Mouse (Mus musculus) CH12.LX (cell line): ENCODE data around the gene Olfr1000. TPM values are rescaled to one million over a fixed set of nuclear protein-coding genes. Genes with fewer than 3 reads are reported as not detected.

Experiments used
- DNase-seq: peaks from one replicate; pipeline ENCODE4 v3.0.0-alpha.2; 2013; ENCODE audit errors: extremely low read depth
- H3K27ac ChIP-seq: 2 replicates; pipeline ENCODE4 v1.5.1; 2012; ENCODE audit warnings: low read depth, mild to moderate bottlenecking, control low read depth, moderate library complexity; ENCODE audit not compliant: insufficient read depth
- H3K27me3 ChIP-seq: replicated peaks from 2 replicates; pipeline ENCODE3; 2012; ENCODE audit warnings: inconsistent platforms
- H3K36me3 ChIP-seq, 2 experiments: replicated peaks in 1 of 2; 2 replicates each; pipeline versions ENCODE3 to v1.6.1; 2012; ENCODE audit warnings: inconsistent platforms in 1 of 2, low read length in 1 of 2, mild to moderate bottlenecking in 1 of 2, mixed read lengths in 1 of 2, moderate library complexity in 1 of 2; ENCODE audit not compliant: control insufficient read depth in 1 of 2, insufficient read depth in 1 of 2
- H3K4me1 ChIP-seq, 2 experiments: 2 replicates each; pipeline ENCODE4 v1.6.1; 2012; ENCODE audit warnings: inconsistent platforms in 1 of 2, moderate library complexity in 1 of 2; ENCODE audit not compliant: insufficient read depth in 2 of 2, control insufficient read depth in 1 of 2
- H3K4me2 ChIP-seq: 2 replicates; pipeline ENCODE4 v1.6.1; 2012; ENCODE audit warnings: low read depth, mild to moderate bottlenecking, control low read depth; ENCODE audit not compliant: poor library complexity, insufficient read depth, severe bottlenecking
- H3K4me3 ChIP-seq, 3 experiments: fragments of 150-350 bp in 1 of 3; sonication (generic) in 1 of 3; replicated peaks in 1 of 3; 2 replicates each; pipeline versions ENCODE3 to v1.5.1; 2011 to 2012; ENCODE audit warnings: low read depth in 2 of 3, low read length in 2 of 3, mild to moderate bottlenecking in 2 of 3, moderate library complexity in 2 of 3, control low read depth in 1 of 3, improper control_type of control experiment in 1 of 3, inconsistent platforms in 1 of 3, mixed read lengths in 1 of 3; ENCODE audit not compliant: poor library complexity in 1 of 3
- H3K79me2 ChIP-seq: replicated peaks from 2 replicates; pipeline ENCODE4 v1.6.1; 2012; ENCODE audit warnings: mild to moderate bottlenecking, moderate library complexity; ENCODE audit not compliant: control insufficient read depth, poor library complexity, insufficient read depth, severe bottlenecking; ENCODE audit errors: extremely low read depth
- H3K9ac ChIP-seq: 2 replicates; pipeline ENCODE4 v1.6.1; 2012; ENCODE audit warnings: low read depth, mild to moderate bottlenecking, control low read depth, moderate library complexity; ENCODE audit not compliant: insufficient read depth
- H3K9me3 ChIP-seq: replicated peaks from 2 replicates; pipeline ENCODE3; 2012; ENCODE audit warnings: low read length, inconsistent platforms, mixed read lengths
- BHLHE40 ChIP-seq: IDR thresholded peaks from 2 replicates; pipeline ENCODE4 v1.6.1; 2011; ENCODE audit warnings: mild to moderate bottlenecking, low read depth, low read length, improper control_type of control experiment
- CHD1 ChIP-seq: IDR thresholded peaks from 2 replicates; pipeline ENCODE4 v1.6.1; 2012; ENCODE audit warnings: low read depth, low read length, improper control_type of control experiment, inconsistent platforms
- GABPA ChIP-seq: IDR thresholded peaks from 2 replicates; pipeline ENCODE4 v1.6.1; 2012; ENCODE audit warnings: low read depth, low read length, improper control_type of control experiment, inconsistent platforms; ENCODE audit not compliant: insufficient replicate concordance
- JUN ChIP-seq: IDR thresholded peaks from 2 replicates; pipeline ENCODE4 v1.6.1; 2011; ENCODE audit warnings: low read depth, mild to moderate bottlenecking, low read length, improper control_type of control experiment, moderate library complexity; ENCODE audit not compliant: insufficient read depth
- JUND ChIP-seq: conservative IDR thresholded peaks from 2 replicates; pipeline ENCODE4 v1.6.1; 2011; ENCODE audit warnings: low read depth, low read length, improper control_type of control experiment
- MAX ChIP-seq: IDR thresholded peaks from 2 replicates; pipeline ENCODE4 v1.6.1; 2011; ENCODE audit warnings: low read length, improper control_type of control experiment
- MAZ ChIP-seq: IDR thresholded peaks from 2 replicates; pipeline ENCODE4 v1.6.1; 2012; ENCODE audit warnings: low read depth, mild to moderate bottlenecking, inconsistent platforms, low read length, improper control_type of control experiment, moderate library complexity
- MXI1 ChIP-seq: IDR thresholded peaks from 2 replicates; pipeline ENCODE4 v1.6.1; 2011; ENCODE audit warnings: mild to moderate bottlenecking, low read depth, low read length, improper control_type of control experiment
- USF1 ChIP-seq: IDR thresholded peaks from 2 replicates; pipeline ENCODE4 v1.6.1; 2014; ENCODE audit warnings: low read depth, mild to moderate bottlenecking, inconsistent platforms, low read length, improper control_type of control experiment
- USF2 ChIP-seq: conservative IDR thresholded peaks from 2 replicates; pipeline ENCODE4 v1.6.1; 2011; ENCODE audit warnings: low read depth, low read length, improper control_type of control experiment
- ZKSCAN1 ChIP-seq: IDR thresholded peaks from 2 replicates; pipeline ENCODE4 v1.6.1; 2012; ENCODE audit warnings: low read depth, inconsistent platforms, low read length, improper control_type of control experiment, borderline replicate concordance
- ZMIZ1 ChIP-seq: IDR thresholded peaks from 2 replicates; pipeline ENCODE4 v1.6.1; 2012; ENCODE audit warnings: low read depth, mild to moderate bottlenecking, inconsistent platforms, low read length, improper control_type of control experiment
- dilution Hi-C: fragments of 300-500 bp; cut with MboI; formaldehyde crosslinking; loops from 2 replicates; pipeline ENCODE4 v1.14.3; 2020; ENCODE audit warnings: low sequenced_read_pairs; ENCODE audit not compliant: extremely low pct_unique_long_range_greater_than_20kb, extremely low pct_ligation_motif_present
- in situ Hi-C: fragments of 300-500 bp; cut with MboI; formaldehyde crosslinking; loops from 3 replicates; pipeline ENCODE4 v1.14.3; 2019; ENCODE audit warnings: low sequenced_read_pairs, low pct_ligation_motif_present, low pct_unique_long_range_greater_than_20kb, mixed read lengths
- polyA plus RNA-seq: library from polyadenylated mRNA; unstranded; fragments of >175 nt; gene quantifications from 2 replicates; pipeline ENCODE4 v1.2.1, GENCODE M21; 2012; ENCODE audit warnings: low read depth; ENCODE audit not compliant: insufficient read length
- total RNA-seq, 2 experiments: library from RNA; depleted of rRNA; stranded (reverse); fragments of 300-350 nt in 1 of 2; fragments of >200 nt in 1 of 2; gene quantifications; 2 replicates each; pipeline ENCODE4 v1.2.3; 2012 to 2014

The Olfr1000 gene
- total and polyA plus RNA-seq, 3 experiments, result not detected

GRCm38 (mm10) chr2:85560226-85560625 lies 51.5 kb downstream of the Olfr1000 start:
- Histone ChIP-seq H3K4me2 (no peak overlapping the region), H3K9me3 (no peaks in the 10 kb centered on the region), H3K79me2 (no peaks in the 10 kb centered on the region), H3K36me3 (no peaks in the 10 kb centered on the region), H3K4me1 (no peaks in the 10 kb centered on the region), H3K27ac (no peak overlapping the region)
- dilution Hi-C loops, result no loop called here
- DNase-seq, result no peak
- TF ChIP-seq CHD1 (no peak), MAX (no peak), MXI1 (no peak), MAZ (no peak), ZMIZ1 (no peak), JUND (no peak), GABPA (no peak), BHLHE40 (no peak), USF1 (no peak; the same call in 1 of the 2 replicates), USF2 (no peak), JUN (no peak), ZKSCAN1 (no peak)
- TF ChIP-seq, all 38 proteins: peak for 0
- H3K9ac ChIP-seq, result no peak overlapping the region
- no peak overlapping the region for H3K4me3 ChIP-seq
- in situ Hi-C loops, result loop anchor here (10.0 to 25.0 kb wide), 2 partner anchors 273 to 435 kb away; no protein-coding TSS in a partner anchor
- H3K27me3 ChIP-seq, result no peaks in the 10 kb centered on the region

Other genes starting within 250 kb of the Olfr1000 start
Only the 20 nearest of the 21 such genes appear.
- not detected in 2 replicates for gene Olfr992, start 202.4 kb downstream of the Olfr1000 start, total RNA-seq (2012; rRNA removed)
- not detected in 2 replicates for gene Olfr992, start 202.4 kb downstream of the Olfr1000 start, total RNA-seq (2014; rRNA removed)
- gene Olfr992, start 202.4 kb downstream of the Olfr1000 start, polyA plus RNA-seq, result not detected in 2 replicates
- gene Olfr993, start 197.0 kb downstream of the Olfr1000 start, total RNA-seq (2012; rRNA removed), result not detected in 2 replicates
- gene Olfr993, start 197.0 kb downstream of the Olfr1000 start, total RNA-seq (2014; rRNA removed), result not detected in 2 replicates
- gene Olfr993, start 197.0 kb downstream of the Olfr1000 start, polyA plus RNA-seq, result not detected in 2 replicates
- not detected in 2 replicates for gene Olfr994, start 175.5 kb downstream of the Olfr1000 start, total RNA-seq (2012; rRNA removed)
- gene Olfr994, start 175.5 kb downstream of the Olfr1000 start, total RNA-seq (2014; rRNA removed), result not detected in 2 replicates
- not detected in 2 replicates for gene Olfr994, start 175.5 kb downstream of the Olfr1000 start, polyA plus RNA-seq
- gene Olfr995, start 168.3 kb downstream of the Olfr1000 start, total RNA-seq (2012; rRNA removed), result not detected in 2 replicates
- gene Olfr995, start 168.3 kb downstream of the Olfr1000 start, total RNA-seq (2014; rRNA removed), result not detected in 2 replicates
- gene Olfr995, start 168.3 kb downstream of the Olfr1000 start, polyA plus RNA-seq, result not detected in 2 replicates
- gene 4833423E24Rik, start 92.9 kb downstream of the Olfr1000 start, total RNA-seq (2012; rRNA removed), result not detected in 2 replicates
- not detected in 2 replicates for gene 4833423E24Rik, start 92.9 kb downstream of the Olfr1000 start, total RNA-seq (2014; rRNA removed)
- gene 4833423E24Rik, start 92.9 kb downstream of the Olfr1000 start, polyA plus RNA-seq, result not detected in 2 replicates
- not detected in 2 replicates for gene Olfr996, start 32.7 kb downstream of the Olfr1000 start, total RNA-seq (2012; rRNA removed)
- not detected in 2 replicates for gene Olfr996, start 32.7 kb downstream of the Olfr1000 start, total RNA-seq (2014; rRNA removed)
- not detected in 2 replicates for gene Olfr996, start 32.7 kb downstream of the Olfr1000 start, polyA plus RNA-seq
- not detected in 2 replicates for gene Olfr998, start 23.0 kb downstream of the Olfr1000 start, total RNA-seq (2012; rRNA removed)
- gene Olfr998, start 23.0 kb downstream of the Olfr1000 start, total RNA-seq (2014; rRNA removed), result not detected in 2 replicates
- gene Olfr998, start 23.0 kb downstream of the Olfr1000 start, polyA plus RNA-seq, result not detected in 2 replicates
- gene Olfr1002, start 38.8 kb upstream of the Olfr1000 start, total RNA-seq (2012; rRNA removed), result not detected in 2 replicates
- not detected in 2 replicates for gene Olfr1002, start 38.8 kb upstream of the Olfr1000 start, total RNA-seq (2014; rRNA removed)
- not detected in 2 replicates for gene Olfr1002, start 38.8 kb upstream of the Olfr1000 start, polyA plus RNA-seq
- not detected in 2 replicates for gene Olfr154, start 52.6 kb upstream of the Olfr1000 start, total RNA-seq (2012; rRNA removed)
- gene Olfr154, start 52.6 kb upstream of the Olfr1000 start, total RNA-seq (2014; rRNA removed), result not detected in 2 replicates
- not detected in 2 replicates for gene Olfr154, start 52.6 kb upstream of the Olfr1000 start, polyA plus RNA-seq
- not detected in 2 replicates for gene Olfr1006, start 66.9 kb upstream of the Olfr1000 start, total RNA-seq (2012; rRNA removed)
- gene Olfr1006, start 66.9 kb upstream of the Olfr1000 start, total RNA-seq (2014; rRNA removed), result not detected in 2 replicates
- not detected in 2 replicates for gene Olfr1006, start 66.9 kb upstream of the Olfr1000 start, polyA plus RNA-seq
- gene Olfr1008, start 77.5 kb upstream of the Olfr1000 start, total RNA-seq (2012; rRNA removed), result not detected in 2 replicates
- not detected in 2 replicates for gene Olfr1008, start 77.5 kb upstream of the Olfr1000 start, total RNA-seq (2014; rRNA removed)
- gene Olfr1008, start 77.5 kb upstream of the Olfr1000 start, polyA plus RNA-seq, result not detected in 2 replicates
- gene Olfr1009, start 103.5 kb upstream of the Olfr1000 start, total RNA-seq (2012; rRNA removed), result not detected in 2 replicates
- not detected in 2 replicates for gene Olfr1009, start 103.5 kb upstream of the Olfr1000 start, total RNA-seq (2014; rRNA removed)
- gene Olfr1009, start 103.5 kb upstream of the Olfr1000 start, polyA plus RNA-seq, result not detected in 2 replicates
- gene Olfr1012, start 150.9 kb upstream of the Olfr1000 start, total RNA-seq (2012; rRNA removed), result not detected in 2 replicates
- not detected in 2 replicates for gene Olfr1012, start 150.9 kb upstream of the Olfr1000 start, total RNA-seq (2014; rRNA removed)
- not detected in 2 replicates for gene Olfr1012, start 150.9 kb upstream of the Olfr1000 start, polyA plus RNA-seq
- not detected in 2 replicates for gene Olfr1013, start 155.2 kb upstream of the Olfr1000 start, total RNA-seq (2012; rRNA removed)
- gene Olfr1013, start 155.2 kb upstream of the Olfr1000 start, total RNA-seq (2014; rRNA removed), result not detected in 2 replicates
- not detected in 2 replicates for gene Olfr1013, start 155.2 kb upstream of the Olfr1000 start, polyA plus RNA-seq
- gene Olfr1014, start 160.8 kb upstream of the Olfr1000 start, total RNA-seq (2012; rRNA removed), result not detected in 2 replicates
- not detected in 2 replicates for gene Olfr1014, start 160.8 kb upstream of the Olfr1000 start, total RNA-seq (2014; rRNA removed)
- gene Olfr1014, start 160.8 kb upstream of the Olfr1000 start, polyA plus RNA-seq, result not detected in 2 replicates
- gene Olfr1015, start 170.1 kb upstream of the Olfr1000 start, total RNA-seq (2012; rRNA removed), result not detected in 2 replicates
- not detected in 2 replicates for gene Olfr1015, start 170.1 kb upstream of the Olfr1000 start, total RNA-seq (2014; rRNA removed)
- not detected in 2 replicates for gene Olfr1015, start 170.1 kb upstream of the Olfr1000 start, polyA plus RNA-seq
- gene Olfr1016, start 190.6 kb upstream of the Olfr1000 start, total RNA-seq (2012; rRNA removed), result not detected in 2 replicates
- gene Olfr1016, start 190.6 kb upstream of the Olfr1000 start, total RNA-seq (2014; rRNA removed), result not detected in 2 replicates
- gene Olfr1016, start 190.6 kb upstream of the Olfr1000 start, polyA plus RNA-seq, result not detected in 2 replicates
- not detected in 2 replicates for gene Olfr1018, start 206.6 kb upstream of the Olfr1000 start, total RNA-seq (2012; rRNA removed)
- not detected in 2 replicates for gene Olfr1018, start 206.6 kb upstream of the Olfr1000 start, total RNA-seq (2014; rRNA removed)
- not detected in 2 replicates for gene Olfr1018, start 206.6 kb upstream of the Olfr1000 start, polyA plus RNA-seq
- gene Olfr1019, start 233.6 kb upstream of the Olfr1000 start, total RNA-seq (2012; rRNA removed), result not detected in 2 replicates
- gene Olfr1019, start 233.6 kb upstream of the Olfr1000 start, total RNA-seq (2014; rRNA removed), result not detected in 2 replicates
- gene Olfr1019, start 233.6 kb upstream of the Olfr1000 start, polyA plus RNA-seq, result not detected in 2 replicates
- not detected in 2 replicates for gene Olfr1020, start 235.1 kb upstream of the Olfr1000 start, total RNA-seq (2012; rRNA removed)
- gene Olfr1020, start 235.1 kb upstream of the Olfr1000 start, total RNA-seq (2014; rRNA removed), result not detected in 2 replicates
- gene Olfr1020, start 235.1 kb upstream of the Olfr1000 start, polyA plus RNA-seq, result not detected in 2 replicates